7 mouse cellular contexts compared by ENCODE assay signal in genomic region chr3:149052295-149052902, GRCm38 (mm10).
DNase-seq lines count a peak whose midpoint lies in the region; ATAC-seq and TF ChIP-seq lines count a peak whose summit lies in the region.
"Not testable (repeated sequence)": the region's sequence is repeated elsewhere in the genome, so short reads cannot be mapped to it uniquely, and the experiment has no call there.

No protein-coding gene starts in this region.

- peak; percentile 60 for DNase-seq in MEL (ENCODE audit: low read depth, low spot score)
- DNase-seq in c-Kit-negative CD71-positive TER-119-positive erythroid progenitor cells, embryonic 14.5 days (ENCODE audit: low read depth, low spot score) = peak; percentile 25
- peak; percentile 90 for DNase-seq in hindlimb bud, embryonic 11.5 days (ENCODE audit: extremely low spot score, low read depth, low spot score)
- DNase-seq in liver, embryonic 13.5 days = not testable (repeated sequence)

- H3K9me3 ChIP-seq in MEL (replicated peaks; ENCODE audit: insufficient read depth, low read length); liver, embryonic 13.5 days (replicated peaks); neural tube, embryonic 13.5 days: not testable (repeated sequence)

- not testable (repeated sequence) for H3K27me3 ChIP-seq in MEL (ENCODE audit: control insufficient read depth in 1 of 2, insufficient read depth in 2 of 2, low read length in 2 of 2); liver, embryonic 13.5 days; neural tube, embryonic 13.5 days

- not testable (repeated sequence) for H3K9ac ChIP-seq in MEL (ENCODE audit: control insufficient read depth, low read depth, low read length, poor library complexity, severe bottlenecking); liver, embryonic 13.5 days; neural tube, embryonic 13.5 days

- 83% methylated on average over 1 of the region's 1 CpGs for WGBS in liver, embryonic 13.5 days (ENCODE audit: insufficient replicate concordance)
- 95% methylated on average over 1 of the region's 1 CpGs for whole genome bisulfite sequencing in neural tube, embryonic 13.5 days

- peak; percentile 59 for ATAC-seq in erythroid progenitor cell, adult 5-6 weeks (replicated peaks; ENCODE audit: low FRiP score, poor library complexity, severe bottlenecking)
- ATAC-seq in liver, embryonic 13.5 days (ENCODE audit: low read depth) = peak; percentile 43
- ATAC-seq in megakaryocyte-erythroid progenitor cell, adult 5-6 weeks (replicated peaks; ENCODE audit: low FRiP score, low TSS enrichment, poor library complexity, severe bottlenecking) = peak; percentile 73; the same call in 1 of the 2 replicates
- peak; percentile 27; the same call in 1 of the 2 replicates for ATAC-seq in neural tube, embryonic 13.5 days (ENCODE audit: low read depth)

- H3K4me1 ChIP-seq in MEL (ENCODE audit: control insufficient read depth in 1 of 2, insufficient read depth in 2 of 2, low read length in 2 of 2); liver, embryonic 13.5 days (replicated peaks); neural tube, embryonic 13.5 days (replicated peaks): not testable (repeated sequence)

- not testable (repeated sequence) for TF ChIP-seq POLR2A in MEL (IDR thresholded peaks at IDR 0.05; ENCODE audit: control insufficient read depth in 1 of 2, insufficient read depth in 1 of 2, low read depth in 1 of 2, low read length in 2 of 2, poor library complexity in 1 of 2)

- TF ChIP-seq RAD21 in MEL (IDR thresholded peaks at IDR 0.05; ENCODE audit: low read depth, low read length) = not testable (repeated sequence)

- H3K27ac ChIP-seq in MEL (ENCODE audit: control insufficient read depth, low read depth, low read length); liver, embryonic 13.5 days; neural tube, embryonic 13.5 days (replicated peaks): not testable (repeated sequence)

- not testable (repeated sequence) for H3K4me3 ChIP-seq in MEL (ENCODE audit: control insufficient read depth in 1 of 2, insufficient read depth in 1 of 2, low read depth in 2 of 2, low read length in 2 of 2); liver, embryonic 13.5 days (replicated peaks); neural tube, embryonic 13.5 days

- H3K36me3 ChIP-seq in MEL (ENCODE audit: control insufficient read depth in 1 of 2, insufficient read depth in 2 of 2, low read length in 2 of 2); liver, embryonic 13.5 days; neural tube, embryonic 13.5 days: not testable (repeated sequence)

- not testable (repeated sequence) for H3K79me2 ChIP-seq in MEL (ENCODE audit: control insufficient read depth, insufficient read depth, low read length, poor library complexity)

- not testable (repeated sequence) for H3K4me2 ChIP-seq in liver, embryonic 13.5 days; neural tube, embryonic 13.5 days

- not testable (repeated sequence) for TF ChIP-seq CTCF in MEL (IDR thresholded peaks at IDR 0.05 in 2 of 3, conservative IDR thresholded peaks at IDR 0.05 in 1 of 3; ENCODE audit: control insufficient read depth in 1 of 3, insufficient read depth in 1 of 3, low read depth in 2 of 3, low read length in 3 of 3, poor library complexity in 1 of 3, severe bottlenecking in 1 of 3)

- TF ChIP-seq EP300 in MEL (IDR thresholded peaks at IDR 0.05; ENCODE audit: low read depth in 1 of 2, low read length in 2 of 2) = not testable (repeated sequence)
